Mouse (Mus musculus): ENCODE measurements around the gene Tbcel. TPM values are rescaled to one million over a fixed set of nuclear protein-coding genes. Genes with fewer than 3 reads are reported as not detected.

Tbcel gene
- total RNA-seq, 2 experiments from 2014 or later: 48.6 to 48.9 TPM

DNA sequence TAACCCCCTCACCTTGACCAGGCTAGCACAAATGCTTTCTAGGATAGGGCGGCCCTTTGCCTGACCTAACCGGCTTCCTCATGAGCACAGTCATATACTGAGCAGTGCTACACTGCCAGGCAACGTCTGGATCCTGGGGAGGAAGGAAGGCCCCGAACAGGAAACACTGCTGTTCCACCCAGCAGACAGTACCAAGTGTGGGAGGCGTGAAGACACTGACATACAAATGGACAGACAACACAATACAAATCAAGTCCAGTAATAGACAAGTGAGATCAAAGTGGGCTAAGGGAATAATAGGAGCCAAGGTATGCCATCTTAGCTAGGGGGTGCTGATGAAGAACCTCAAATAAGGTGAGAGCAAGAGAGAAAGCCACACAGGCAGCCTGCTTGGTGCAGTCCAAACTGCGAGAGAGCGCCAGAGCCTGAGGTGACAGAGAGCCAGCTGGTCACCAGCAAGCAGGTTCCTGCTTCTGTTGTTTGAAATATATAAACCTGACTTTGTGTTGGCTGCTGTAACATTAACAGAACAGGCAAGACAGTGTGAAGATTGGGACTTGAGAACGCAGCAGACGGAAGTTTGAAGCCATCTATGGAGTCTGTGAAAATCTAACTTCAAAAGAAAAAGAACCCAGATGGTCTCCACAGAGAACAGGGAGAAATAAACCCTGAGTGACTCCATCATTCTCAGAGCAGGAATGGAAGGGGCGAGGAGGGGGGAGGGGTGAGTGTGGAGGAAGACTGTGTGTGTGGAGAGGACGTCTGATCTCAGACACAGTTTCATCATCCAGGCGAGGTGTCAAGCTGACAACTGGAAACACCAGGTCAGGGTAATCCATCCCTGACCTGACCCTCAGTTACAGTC, 79.3 kb downstream of the Tbcel start:
- peak overlapping the region; percentile 50 for H3K27ac ChIP-seq
- TF ChIP-seq CTCF (IDR thresholded peaks at IDR 0.05): no peak
- no peak for DNase-seq (ENCODE audit: extremely low spot score in 1 of 2, low spot score in 2 of 2)
- no peak overlapping the region for H3K4me3 ChIP-seq
- intact Hi-C loops (cut with DNase I): no loop called here

GRCm38 (mm10) chr9:42426661-42427358, 80.8 kb downstream of the Tbcel start:
- DNase-seq (ENCODE audit: extremely low spot score in 1 of 2, low spot score in 2 of 2): no peak
- Histone ChIP-seq H3K27ac (no peak overlapping the region), H3K4me3 (no peak overlapping the region)
- no peak for TF ChIP-seq CTCF (IDR thresholded peaks at IDR 0.05)
- intact Hi-C loops (cut with DNase I): no loop called here

- H3K27ac ChIP-seq: no peak overlapping the region
- intact Hi-C loops (cut with DNase I): no loop called here
- no peak overlapping the region for H3K4me3 ChIP-seq
- DNase-seq (ENCODE audit: extremely low spot score in 1 of 2, low spot score in 2 of 2): no peak
- no peak for TF ChIP-seq CTCF (IDR thresholded peaks at IDR 0.05)
Observed at GRCm38 (mm10) chr9:42423649-42424048, 84.0 kb downstream of the Tbcel start.

DNA sequence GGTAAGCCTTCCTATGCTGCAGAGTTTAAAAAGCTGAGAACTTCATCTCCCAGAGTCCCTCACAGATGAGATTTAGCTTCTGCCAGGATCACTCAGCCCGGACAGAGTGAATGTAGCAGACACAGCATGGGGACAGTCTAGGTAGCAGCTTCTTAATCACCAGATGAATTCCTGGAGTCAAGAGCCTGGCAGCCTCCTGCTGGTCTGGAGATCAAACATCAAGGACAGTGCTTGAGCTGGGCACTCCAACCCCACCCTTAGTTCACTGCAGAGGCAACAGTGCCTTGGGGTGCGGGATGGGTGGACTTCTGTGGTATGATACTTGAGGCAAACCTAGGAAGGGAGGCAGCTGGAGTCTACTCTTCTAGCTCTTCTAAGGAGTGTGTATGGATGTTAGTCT, 87.9 kb downstream of the Tbcel start:
- no peak for TF ChIP-seq CTCF (IDR thresholded peaks at IDR 0.05)
- Histone ChIP-seq H3K4me3 (no peak overlapping the region), H3K27ac (no peak overlapping the region)
- intact Hi-C loops (cut with DNase I): no loop called here
- DNase-seq (ENCODE audit: extremely low spot score in 1 of 2, low spot score in 2 of 2): no peak

DNA sequence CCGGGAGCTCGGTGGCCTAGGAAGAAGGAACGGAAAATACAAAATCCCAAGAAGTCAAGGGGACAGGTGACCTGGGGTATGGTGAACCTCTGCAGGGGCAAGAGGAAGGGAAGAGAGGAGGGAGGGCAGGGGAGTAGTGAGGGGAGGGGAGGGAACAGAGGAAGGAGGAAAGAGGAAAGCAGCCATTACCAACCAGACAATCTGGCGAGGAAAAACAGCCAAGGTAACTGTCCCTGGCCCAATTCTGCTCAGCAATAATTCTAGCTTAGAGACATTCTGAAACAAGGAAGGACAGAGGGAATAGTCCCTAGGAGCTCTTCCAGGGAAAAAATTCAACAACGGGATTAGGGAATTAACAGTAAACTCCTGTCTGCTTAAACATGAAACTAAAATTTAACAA, 88.8 kb downstream of the Tbcel start:
- intact Hi-C loops (cut with DNase I): no loop called here
- Histone ChIP-seq H3K27ac (no peak overlapping the region), H3K4me3 (no peak overlapping the region)
- no peak for TF ChIP-seq CTCF (IDR thresholded peaks at IDR 0.05)
- DNase-seq (ENCODE audit: extremely low spot score in 1 of 2, low spot score in 2 of 2): no peak

- intact Hi-C loops (cut with DNase I): no loop called here
- H3K4me3 ChIP-seq: no peak overlapping the region
- no peak for DNase-seq (ENCODE audit: extremely low spot score in 1 of 2, low spot score in 2 of 2)
- no peak for TF ChIP-seq CTCF (IDR thresholded peaks at IDR 0.05)
- no peak overlapping the region for H3K27ac ChIP-seq
Observed at GRCm38 (mm10) chr9:42417352-42417952, 90.2 kb downstream of the Tbcel start.

- Histone ChIP-seq H3K4me3 (no peak overlapping the region), H3K27ac (no peak overlapping the region)
- no peak for DNase-seq (ENCODE audit: extremely low spot score in 1 of 2, low spot score in 2 of 2)
- intact Hi-C loops (cut with DNase I): no loop called here
- TF ChIP-seq CTCF (IDR thresholded peaks at IDR 0.05): no peak
Observed at GRCm38 (mm10) chr9:42415184-42415583, 92.4 kb downstream of the Tbcel start.

DNA sequence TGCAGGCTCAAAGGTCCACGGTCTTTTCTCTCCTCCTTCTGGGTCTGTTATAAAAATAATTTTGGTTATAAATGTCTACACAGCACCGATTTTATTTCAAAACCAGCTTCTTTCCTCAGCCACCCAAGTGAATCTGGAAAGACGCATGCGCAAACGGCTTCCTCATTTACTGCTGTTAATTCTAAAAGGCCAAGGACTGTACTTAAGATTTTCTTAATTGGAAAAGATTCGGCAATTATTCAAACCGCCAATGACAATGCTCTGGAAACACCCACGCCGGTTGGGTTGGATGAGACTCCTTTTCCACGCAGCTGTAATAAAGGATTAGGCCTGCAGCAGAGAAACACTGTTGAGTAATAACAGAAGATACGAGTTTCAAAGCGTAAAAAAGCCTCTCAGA, 94.3 kb downstream of the Tbcel start:
- intact Hi-C loops (cut with DNase I): no loop called here
- DNase-seq (ENCODE audit: extremely low spot score in 1 of 2, low spot score in 2 of 2): peak in 1 of 2 experiments; percentile 24
- Histone ChIP-seq H3K27ac (no peak overlapping the region), H3K4me3 (no peak overlapping the region)
- TF ChIP-seq CTCF (IDR thresholded peaks at IDR 0.05): no peak

DNA sequence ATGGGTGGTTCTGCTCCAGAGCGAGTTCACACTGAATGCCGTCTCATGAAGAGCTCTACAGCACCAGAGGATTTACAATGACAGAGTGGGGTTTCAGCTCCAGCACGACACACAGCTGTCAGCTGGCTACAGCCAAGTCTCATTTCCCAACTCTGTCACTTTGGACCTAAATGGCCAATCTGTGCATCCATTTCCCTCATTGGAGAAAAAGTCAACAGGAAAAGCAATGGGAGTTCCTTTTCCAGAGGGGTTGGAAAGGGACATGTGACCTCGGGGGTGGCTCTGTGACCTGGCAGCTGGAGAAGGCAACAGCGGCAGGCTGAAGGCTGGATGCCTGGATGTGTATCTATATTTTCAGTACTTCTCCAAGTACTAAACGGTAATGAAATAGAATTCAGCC, 96.3 kb downstream of the Tbcel start:
- Histone ChIP-seq H3K4me3 (no peak overlapping the region), H3K27ac (no peak overlapping the region)
- intact Hi-C loops (cut with DNase I): no loop called here
- DNase-seq (ENCODE audit: extremely low spot score in 1 of 2, low spot score in 2 of 2): no peak
- no peak for TF ChIP-seq CTCF (IDR thresholded peaks at IDR 0.05)

- no peak overlapping the region for H3K27ac ChIP-seq
- DNase-seq (ENCODE audit: extremely low spot score in 1 of 2, low spot score in 2 of 2): no peak
- no peak for TF ChIP-seq CTCF (IDR thresholded peaks at IDR 0.05)
- intact Hi-C loops (cut with DNase I): no loop called here
- no peak overlapping the region for H3K4me3 ChIP-seq
Observed at GRCm38 (mm10) chr9:42405736-42406135, 101.9 kb downstream of the Tbcel start.

- Histone ChIP-seq H3K4me3 (no peak overlapping the region), H3K27ac (no peak overlapping the region)
- DNase-seq (ENCODE audit: extremely low spot score in 1 of 2, low spot score in 2 of 2): peak in 1 of 2 experiments; percentile 30
- TF ChIP-seq CTCF (IDR thresholded peaks at IDR 0.05): no peak
- intact Hi-C loops (cut with DNase I): loop anchor here (5.0 kb wide), 1 partner anchor 556 kb away; no protein-coding TSS in a partner anchor
Observed at GRCm38 (mm10) chr9:42401486-42401885, 106.1 kb downstream of the Tbcel start.

GRCm38 (mm10) chr9:42399829-42400228, 107.8 kb downstream of the Tbcel start, which contains the start of gene Tecta:
TSS of gene Tecta (minus strand) at chr9:42399929.
- no peak for DNase-seq (ENCODE audit: extremely low spot score in 1 of 2, low spot score in 2 of 2)
- Histone ChIP-seq H3K4me3 (no peak within 1 kb of the TSS), H3K27ac (no peak within 1 kb of the TSS)
- intact Hi-C loops (cut with DNase I): loop anchor here (5.0 kb wide), 1 partner anchor 557 kb away; no protein-coding TSS in a partner anchor
- TF ChIP-seq CTCF (IDR thresholded peaks at IDR 0.05): no peak
